Mouse (Mus musculus): Measurements from ENCODE around the gene Ccdc169. TPM values are rescaled to one million over a fixed set of nuclear protein-coding genes. Genes with fewer than 3 reads are reported as not detected.

Gene Ccdc169
- total RNA-seq, 4 experiments from 2014 or later: 0.08 to 0.09 TPM; not detected in 2

GRCm38 (mm10) chr3:55122336-55122870 lies 14.7 kb upstream of the Ccdc169 start:
- no peak for DNase-seq (ENCODE audit: low spot score)

- DNase-seq (ENCODE audit: low spot score): no peak
Observed at GRCm38 (mm10) chr3:55123064-55123463, 14.1 kb upstream of the Ccdc169 start.

GRCm38 (mm10) chr3:55129181-55129692 lies 7.9 kb upstream of the Ccdc169 start:
- DNase-seq (ENCODE audit: low spot score): peak; percentile 29

- DNase-seq (ENCODE audit: low spot score): no peak
Observed at GRCm38 (mm10) chr3:55131576-55132233, 5.4 kb upstream of the Ccdc169 start.

GRCm38 (mm10) chr3:55139837-55140236 lies 2.7 kb downstream of the Ccdc169 start:
- DNase-seq (ENCODE audit: low spot score): no peak

GRCm38 (mm10) chr3:55141401-55141800 lies 4.3 kb downstream of the Ccdc169 start:
- DNase-seq (ENCODE audit: low spot score): no peak

GRCm38 (mm10) chr3:55144916-55145315 lies 7.8 kb downstream of the Ccdc169 start:
- no peak for DNase-seq (ENCODE audit: low spot score)

GRCm38 (mm10) chr3:55146441-55146840 lies 9.3 kb downstream of the Ccdc169 start:
- DNase-seq (ENCODE audit: low spot score): no peak

- no peak for DNase-seq (ENCODE audit: low spot score)
Observed at GRCm38 (mm10) chr3:55147156-55147555, 10.0 kb downstream of the Ccdc169 start.

- DNase-seq (ENCODE audit: low spot score): no peak
Observed at GRCm38 (mm10) chr3:55148091-55148490, 11.0 kb downstream of the Ccdc169 start.

GRCm38 (mm10) chr3:55151656-55152433 lies 14.7 kb downstream of the Ccdc169 start:
- peak; percentile 43 for DNase-seq (ENCODE audit: low spot score)

GRCm38 (mm10) chr3:55152673-55153334 lies 15.7 kb downstream of the Ccdc169 start:
- DNase-seq (ENCODE audit: low spot score): peak; percentile 20

GRCm38 (mm10) chr3:55154163-55154562 lies 17.0 kb downstream of the Ccdc169 start:
- no peak for DNase-seq (ENCODE audit: low spot score)

- DNase-seq (ENCODE audit: low spot score): no peak
Observed at GRCm38 (mm10) chr3:55157413-55157812, 20.3 kb downstream of the Ccdc169 start.

- no peak for DNase-seq (ENCODE audit: low spot score)
Observed at GRCm38 (mm10) chr3:55161144-55161543, 24.0 kb downstream of the Ccdc169 start.

- DNase-seq (ENCODE audit: low spot score): no peak
Observed at GRCm38 (mm10) chr3:55163510-55163909, 26.4 kb downstream of the Ccdc169 start.

GRCm38 (mm10) chr3:55172478-55172877 lies 35.3 kb downstream of the Ccdc169 start:
- DNase-seq (ENCODE audit: low spot score): no peak

GRCm38 (mm10) chr3:55177271-55177670 lies 40.1 kb downstream of the Ccdc169 start:
- no peak for DNase-seq (ENCODE audit: low spot score)

- DNase-seq (ENCODE audit: low spot score): no peak
Observed at GRCm38 (mm10) chr3:55181766-55182165, 44.6 kb downstream of the Ccdc169 start, which contains the start of gene Sohlh2. Gene Sohlh2, plus strand, starts transcription at chr3:55182028.

- no peak for DNase-seq (ENCODE audit: low spot score)
Observed at GRCm38 (mm10) chr3:55191668-55192067, 54.5 kb downstream of the Ccdc169 start.

GRCm38 (mm10) chr3:55193351-55193750 lies 56.2 kb downstream of the Ccdc169 start:
- DNase-seq (ENCODE audit: low spot score): no peak

GRCm38 (mm10) chr3:55194792-55195191 lies 57.7 kb downstream of the Ccdc169 start:
- DNase-seq (ENCODE audit: low spot score): no peak
